Mouse (Mus musculus) hindbrain, embryonic 15.5 days (tissue): Measurements from ENCODE around the gene Cc2d1b. TPM values are rescaled to one million over a fixed set of nuclear protein-coding genes. Genes with fewer than 3 reads are reported as not detected.

ENCODE experiments used
- ATAC-seq: fragments of 200-750 bp; cut with Nextera tagmentation; 2 replicates; pipeline ENCODE4 v1.8.0; 2017; ENCODE audit warnings: low read depth, moderate number of reproducible peaks, moderate TSS enrichment; ENCODE audit not compliant: low FRiP score
- H3K27ac ChIP-seq: fragments of 300-500 bp; sonication (generic); replicated peaks from 2 replicates; pipeline ENCODE4 v1.5.1; 2015; ENCODE audit warnings: mild to moderate bottlenecking, inconsistent platforms
- H3K27me3 ChIP-seq: fragments of 300-500 bp; sonication (generic); 2 replicates; pipeline ENCODE4 v1.6.1; 2015; ENCODE audit warnings: control low read depth, inconsistent platforms
- H3K36me3 ChIP-seq: fragments of 300-500 bp; sonication (generic); 2 replicates; pipeline ENCODE4 v1.6.1; 2015; ENCODE audit warnings: control low read depth, inconsistent platforms
- H3K4me1 ChIP-seq: fragments of 300-500 bp; sonication (generic); replicated peaks from 2 replicates; pipeline ENCODE4 v1.6.1; 2015; ENCODE audit warnings: control low read depth, inconsistent platforms
- H3K4me2 ChIP-seq: fragments of 300-500 bp; sonication (generic); 2 replicates; pipeline ENCODE4 v1.6.1; 2015; ENCODE audit warnings: moderate library complexity, mild to moderate bottlenecking, inconsistent platforms
- H3K4me3 ChIP-seq: fragments of 300-500 bp; sonication (generic); 2 replicates; pipeline ENCODE4 v1.5.1; 2015; ENCODE audit warnings: mild to moderate bottlenecking, inconsistent platforms
- H3K9ac ChIP-seq: fragments of 300-500 bp; sonication (generic); 2 replicates; pipeline ENCODE4 v1.6.1; 2015; ENCODE audit warnings: inconsistent platforms
- H3K9me3 ChIP-seq: fragments of 300-500 bp; sonication (generic); 2 replicates; pipeline ENCODE4 v1.6.1; 2016; ENCODE audit warnings: control low read depth, inconsistent platforms
- WGBS: fragments of 180-500 bp; shearing (Covaris S2); methylation state at CpG from one replicate; pipeline ENCODE4 v1.1.7; 2015; 5-methylcytosine and 5-hydroxymethylcytosine counted together
- polyA plus RNA-seq: library from polyadenylated mRNA; unstranded; fragments of >200 nt; fragmentation: Nextera tagmentation; extraction: Ambion mirVana; gene quantifications from 2 replicates; pipeline ENCODE4 v1.2.1, GENCODE M21; 2015

The Cc2d1b gene
- polyA plus RNA-seq: 19.5 and 20.3 TPM in 2 replicates

- Histone ChIP-seq H3K4me3 (peak within 1 kb of the TSS; percentile 63), H3K36me3 (peaks cover 1% of the 10 kb centered on the region), H3K27me3 (no peaks in the 10 kb centered on the region), H3K9ac (peak within 1 kb of the TSS; percentile 80), H3K27ac (peak within 1 kb of the TSS; percentile 93), H3K4me2 (peak within 1 kb of the TSS; percentile 73), H3K9me3 (no peaks in the 10 kb centered on the region), H3K4me1 (peaks cover 19% of the 10 kb centered on the region)
- WGBS: under 1% methylated on average over 86 of the region's 86 CpGs
- ATAC-seq: peak; percentile 95
Observed at GRCm38 (mm10) chr4:108619587-108620341, at the start of gene Cc2d1b. Cc2d1b (plus strand) TSS chr4:108619940.

GRCm38 (mm10) chr4:108572644-108573043 lies 47.1 kb upstream of the Cc2d1b start:
- no peak for ATAC-seq
- Histone ChIP-seq H3K27ac (no peak overlapping the region), H3K36me3 (peaks cover 64% of the 10 kb centered on the region), H3K4me2 (no peak overlapping the region), H3K9me3 (no peaks in the 10 kb centered on the region), H3K4me1 (peaks cover 11% of the 10 kb centered on the region), H3K27me3 (no peaks in the 10 kb centered on the region), H3K4me3 (no peak overlapping the region), H3K9ac (no peak overlapping the region)
- 98% methylated on average over 3 of the region's 3 CpGs for WGBS

- ATAC-seq: peak; percentile 99
- H3K4me2 ChIP-seq: peak within 1 kb of the TSS; percentile 90
- H3K9ac ChIP-seq: peak within 1 kb of the TSS; percentile 61
- WGBS: under 1% methylated on average over 64 of the region's 64 CpGs
- peaks cover 18% of the 10 kb centered on the region for H3K36me3 ChIP-seq
- H3K4me1 ChIP-seq: peaks cover 25% of the 10 kb centered on the region
- H3K9me3 ChIP-seq: no peaks in the 10 kb centered on the region
- H3K27ac ChIP-seq: peak within 1 kb of the TSS; percentile 78
- no peaks in the 10 kb centered on the region for H3K27me3 ChIP-seq
- peak within 1 kb of the TSS; percentile 79 for H3K4me3 ChIP-seq
Observed at GRCm38 (mm10) chr4:108578840-108579742, 40.6 kb upstream of the Cc2d1b start, which contains the start of the genes Prpf38a and Orc1. Prpf38a (minus strand) TSS chr4:108579336. Orc1 (plus strand) TSS chr4:108579423.

GRCm38 (mm10) chr4:108579743-108580411 lies 39.9 kb upstream of the Cc2d1b start:
- ATAC-seq: no peak
- H3K27ac ChIP-seq: 0 out of 2 replicates have a peak overlapping the region, but pooled peaks have one; percentile 30

GRCm38 (mm10) chr4:108593376-108593775 lies 26.4 kb upstream of the Cc2d1b start:
- Histone ChIP-seq H3K36me3 (no peaks in the 10 kb centered on the region), H3K9ac (no peak overlapping the region), H3K4me2 (no peak overlapping the region), H3K9me3 (no peaks in the 10 kb centered on the region), H3K27me3 (no peaks in the 10 kb centered on the region), H3K4me1 (no peaks in the 10 kb centered on the region), H3K27ac (no peak overlapping the region), H3K4me3 (no peak overlapping the region)
- WGBS: 89% methylated on average over 2 of the region's 2 CpGs
- ATAC-seq: no peak

More at GRCm38 (mm10) chr4:108579743-108580411, 39.9 kb upstream of the Cc2d1b start:
- Histone ChIP-seq H3K4me3 (peak overlapping the region; percentile 79), H3K9ac (peak overlapping the region; percentile 39), H3K9me3 (no peaks in the 10 kb centered on the region), H3K4me1 (peaks cover 25% of the 10 kb centered on the region), H3K4me2 (peak overlapping the region; percentile 90), H3K36me3 (peaks cover 13% of the 10 kb centered on the region), H3K27me3 (no peaks in the 10 kb centered on the region)
- 1% methylated on average over 16 of the region's 16 CpGs for WGBS

GRCm38 (mm10) chr4:108595785-108596184 lies 24.0 kb upstream of the Cc2d1b start:
- no peaks in the 10 kb centered on the region for H3K27me3 ChIP-seq
- no peaks in the 10 kb centered on the region for H3K36me3 ChIP-seq
- no peak overlapping the region for H3K9ac ChIP-seq
- H3K27ac ChIP-seq: no peak overlapping the region
- H3K4me1 ChIP-seq: no peaks in the 10 kb centered on the region
- WGBS: 94% methylated on average over 1 of the region's 1 CpGs
- no peak overlapping the region for H3K4me3 ChIP-seq
- no peak for ATAC-seq
- no peak overlapping the region for H3K4me2 ChIP-seq
- no peaks in the 10 kb centered on the region for H3K9me3 ChIP-seq

- no peaks in the 10 kb centered on the region for H3K4me1 ChIP-seq
- no peaks in the 10 kb centered on the region for H3K9me3 ChIP-seq
- ATAC-seq: no peak
- WGBS: 92% methylated on average over 4 of the region's 4 CpGs
- no peak overlapping the region for H3K4me2 ChIP-seq
- no peaks in the 10 kb centered on the region for H3K36me3 ChIP-seq
- no peak overlapping the region for H3K27ac ChIP-seq
- H3K4me3 ChIP-seq: no peak overlapping the region
- no peaks in the 10 kb centered on the region for H3K27me3 ChIP-seq
- no peak overlapping the region for H3K9ac ChIP-seq
Observed at GRCm38 (mm10) chr4:108598306-108598705, 21.4 kb upstream of the Cc2d1b start.

GRCm38 (mm10) chr4:108601870-108602269 lies 17.9 kb upstream of the Cc2d1b start:
- no peaks in the 10 kb centered on the region for H3K4me1 ChIP-seq
- 98% methylated on average over 7 of the region's 7 CpGs for WGBS
- 0 out of 2 replicates have a peak, but pooled peaks cover 3% of the 10 kb centered on the region for H3K36me3 ChIP-seq

GRCm38 (mm10) chr4:108608651-108609050 lies 11.1 kb upstream of the Cc2d1b start:
- 0 out of 2 replicates have a peak, but pooled peaks cover 3% of the 10 kb centered on the region for H3K36me3 ChIP-seq
- H3K9me3 ChIP-seq: no peaks in the 10 kb centered on the region
- no peaks in the 10 kb centered on the region for H3K27me3 ChIP-seq
- ATAC-seq: no peak
- WGBS: 98% methylated on average over 3 of the region's 3 CpGs
- H3K27ac ChIP-seq: no peak overlapping the region
- no peak overlapping the region for H3K9ac ChIP-seq
- no peaks in the 10 kb centered on the region for H3K4me1 ChIP-seq
- no peak overlapping the region for H3K4me3 ChIP-seq
- no peak overlapping the region for H3K4me2 ChIP-seq

More at GRCm38 (mm10) chr4:108601870-108602269, 17.9 kb upstream of the Cc2d1b start:
- Histone ChIP-seq H3K9ac (no peak overlapping the region), H3K9me3 (no peaks in the 10 kb centered on the region), H3K27me3 (no peaks in the 10 kb centered on the region), H3K4me3 (no peak overlapping the region), H3K27ac (no peak overlapping the region), H3K4me2 (no peak overlapping the region)
- ATAC-seq: no peak

- no peak for ATAC-seq
- no peaks in the 10 kb centered on the region for H3K36me3 ChIP-seq
- H3K4me1 ChIP-seq: no peaks in the 10 kb centered on the region
- no peak overlapping the region for H3K27ac ChIP-seq
- H3K9ac ChIP-seq: no peak overlapping the region
- no peaks in the 10 kb centered on the region for H3K27me3 ChIP-seq
- H3K4me2 ChIP-seq: no peak overlapping the region
- no peaks in the 10 kb centered on the region for H3K9me3 ChIP-seq
- no peak overlapping the region for H3K4me3 ChIP-seq
- 96% methylated on average over 5 of the region's 5 CpGs for WGBS
Observed at GRCm38 (mm10) chr4:108610935-108611334, 8.8 kb upstream of the Cc2d1b start.

GRCm38 (mm10) chr4:108618586-108618985 lies 1.2 kb upstream of the Cc2d1b start:
- H3K4me1 ChIP-seq: peaks cover 19% of the 10 kb centered on the region
- peak overlapping the region; percentile 93 for H3K27ac ChIP-seq

More at GRCm38 (mm10) chr4:108618586-108618985, 1.2 kb upstream of the Cc2d1b start:
- Histone ChIP-seq H3K4me3 (peak overlapping the region; percentile 63), H3K4me2 (peak overlapping the region; percentile 73), H3K9me3 (no peaks in the 10 kb centered on the region), H3K27me3 (no peaks in the 10 kb centered on the region), H3K9ac (peak overlapping the region; percentile 80), H3K36me3 (no peaks in the 10 kb centered on the region)
- ATAC-seq: no peak
- WGBS: 75% methylated on average over 4 of the region's 4 CpGs
